In genomic region chr1:106656207-106656738, GRCm38 (mm10) we compare ENCODE assay signal across 23 mouse cellular contexts. TPM values are rescaled to one million over a fixed set of nuclear protein-coding genes. Genes with fewer than 3 reads are reported as not detected.
DNase-seq lines count a peak whose midpoint lies in the region; ATAC-seq lines count a peak whose summit lies in the region.
"Had no signal": no experiment of that assay in that cellular context is flagged by ENCODE, and none has a peak within 500 bp of the region (broad histone marks: within the 10 kb centered on the region; RNA-seq: fewer than 3 reads in every experiment).

No protein-coding gene starts in this region.

- no peak overlapping the region for H3K4me3 ChIP-seq in heart, embryonic 10.5 days
- H3K4me3 ChIP-seq in kidney, embryonic 15.5 days (replicated peaks): no peak overlapping the region
- H3K4me3 ChIP-seq in midbrain, embryonic 11.5 days (ENCODE audit: low read depth, low read length): no peak overlapping the region
- H3K4me3 ChIP-seq in midbrain, embryonic 13.5 days (replicated peaks): no peak overlapping the region
- H3K4me3 ChIP-seq: embryonic facial prominence, embryonic 10.5 days; embryonic facial prominence, embryonic 12.5 days; forebrain, embryonic 13.5 days; forebrain, embryonic 15.5 days had no signal

- no peaks in the 10 kb centered on the region for H3K9me3 ChIP-seq in heart, embryonic 10.5 days
- H3K9me3 ChIP-seq in kidney, embryonic 15.5 days (replicated peaks): no peaks in the 10 kb centered on the region
- no peaks in the 10 kb centered on the region for H3K9me3 ChIP-seq in midbrain, embryonic 11.5 days (ENCODE audit: control insufficient read depth, low read length)
- H3K9me3 ChIP-seq in midbrain, embryonic 13.5 days: no peaks in the 10 kb centered on the region
- H3K9me3 ChIP-seq: embryonic facial prominence, embryonic 10.5 days; embryonic facial prominence, embryonic 12.5 days; forebrain, embryonic 13.5 days; forebrain, embryonic 15.5 days; G1E had no signal

- 70% methylated on average over 5 of the region's 5 CpGs for WGBS in heart, embryonic 10.5 days
- 49% methylated on average over 5 of the region's 5 CpGs for WGBS in kidney, embryonic 15.5 days
- 77% methylated on average over 5 of the region's 5 CpGs for WGBS in midbrain, embryonic 11.5 days
- 71% methylated on average over 5 of the region's 5 CpGs for WGBS in midbrain, embryonic 13.5 days

- no peak for DNase-seq in heart, embryonic 10.5 days (ENCODE audit: low spot score)
- no peak for DNase-seq in heart, adult 11 months
- DNase-seq in kidney, postnatal 36 days: no peak
- peak; percentile 56 for DNase-seq in midbrain, embryonic 11.5 days (ENCODE audit: low spot score, missing footprints)
- DNase-seq: adrenal gland, adult 8-10 months; adrenal gland, postnatal 36 days; B cell, adult 2 months; cerebellum, adult 11-12 months; cerebellum, adult 2 months; cerebellum, adult 9-10 months; cerebellum, postnatal 10 days; cerebellum, postnatal 25 days had no signal

- peaks cover 26% of the 10 kb centered on the region for H3K4me1 ChIP-seq in heart, embryonic 10.5 days
- peaks cover 22% of the 10 kb centered on the region for H3K4me1 ChIP-seq in kidney, embryonic 15.5 days
- no peaks in the 10 kb centered on the region for H3K4me1 ChIP-seq in midbrain, embryonic 11.5 days (ENCODE audit: control insufficient read depth, insufficient read depth, low read length)
- peaks cover under 1% of the 10 kb centered on the region; the same call in 1 of the 2 replicates for H3K4me1 ChIP-seq in midbrain, embryonic 13.5 days (replicated peaks)
- H3K4me1 ChIP-seq: embryonic facial prominence, embryonic 12.5 days; forebrain, embryonic 15.5 days had no signal

- no peaks in the 10 kb centered on the region for H3K27me3 ChIP-seq in heart, embryonic 10.5 days (ENCODE audit: insufficient read depth, poor library complexity, severe bottlenecking)
- no peaks in the 10 kb centered on the region for H3K27me3 ChIP-seq in kidney, embryonic 15.5 days
- H3K27me3 ChIP-seq in midbrain, embryonic 11.5 days (ENCODE audit: control insufficient read depth, insufficient read depth, low read length): no peaks in the 10 kb centered on the region
- no peaks in the 10 kb centered on the region for H3K27me3 ChIP-seq in midbrain, embryonic 13.5 days
- H3K27me3 ChIP-seq: CH12.LX; embryonic facial prominence, embryonic 12.5 days; forebrain, embryonic 13.5 days; forebrain, embryonic 15.5 days; Patski had no signal

- no peaks in the 10 kb centered on the region for H3K36me3 ChIP-seq in heart, embryonic 10.5 days
- H3K36me3 ChIP-seq in kidney, embryonic 15.5 days: no peaks in the 10 kb centered on the region
- H3K36me3 ChIP-seq in midbrain, embryonic 11.5 days (ENCODE audit: control insufficient read depth, insufficient read depth, low read length): no peaks in the 10 kb centered on the region
- no peaks in the 10 kb centered on the region for H3K36me3 ChIP-seq in midbrain, embryonic 13.5 days
- H3K36me3 ChIP-seq: embryonic facial prominence, embryonic 10.5 days; embryonic facial prominence, embryonic 12.5 days; forebrain, embryonic 15.5 days; G1E had no signal

- peak; percentile 76 for ATAC-seq in kidney, embryonic 15.5 days (replicated peaks; ENCODE audit: low FRiP score)
- ATAC-seq in midbrain, embryonic 11.5 days (ENCODE audit: low FRiP score): no peak
- no peak for ATAC-seq in midbrain, embryonic 13.5 days
- ATAC-seq: activated CD4-positive, CD25-positive, alpha-beta regulatory T cell, adult 4 months; CD4-positive, CD25-positive, alpha-beta regulatory T cell, adult 4 months; forebrain, embryonic 13.5 days; forebrain, embryonic 15.5 days; Patski had no signal

- no peak overlapping the region for H3K9ac ChIP-seq in kidney, embryonic 15.5 days
- no peak overlapping the region for H3K9ac ChIP-seq in midbrain, embryonic 11.5 days (ENCODE audit: low read length)
- H3K9ac ChIP-seq in midbrain, embryonic 13.5 days (replicated peaks): no peak overlapping the region
- H3K9ac ChIP-seq: embryonic facial prominence, embryonic 12.5 days; forebrain, embryonic 13.5 days; forebrain, embryonic 15.5 days had no signal

- 0 out of 2 replicates have a peak overlapping the region, but pooled peaks have one; percentile 42 for H3K27ac ChIP-seq in heart, embryonic 10.5 days
- H3K27ac ChIP-seq in kidney, embryonic 15.5 days: 0 out of 2 replicates have a peak overlapping the region, but pooled peaks have one; percentile 0
- H3K27ac ChIP-seq in midbrain, embryonic 11.5 days (ENCODE audit: low read depth, low read length): no peak overlapping the region
- no peak overlapping the region for H3K27ac ChIP-seq in midbrain, embryonic 13.5 days
- H3K27ac ChIP-seq: embryonic facial prominence, embryonic 10.5 days; embryonic facial prominence, embryonic 12.5 days; forebrain, embryonic 13.5 days; forebrain, embryonic 15.5 days had no signal

- H3K4me2 ChIP-seq in kidney, embryonic 15.5 days: no peak overlapping the region
- H3K4me2 ChIP-seq in midbrain, embryonic 11.5 days: no peak overlapping the region
- no peak overlapping the region for H3K4me2 ChIP-seq in midbrain, embryonic 13.5 days (replicated peaks)
- H3K4me2 ChIP-seq: embryonic facial prominence, embryonic 12.5 days; forebrain, embryonic 13.5 days; forebrain, embryonic 15.5 days had no signal

RNA-seq across cellular contexts. Expression of gene Bcl2, which starts 57.8 kb away (rescaled TPM):
- polyA plus RNA-seq in heart, embryonic 10.5 days (2016; fragmentation: Nextera tagmentation; extraction: Ambion mirVana): 12.1 and 15.0 TPM in 2 replicates
- polyA plus RNA-seq in kidney, embryonic 15.5 days (2015; fragmentation: Nextera tagmentation; extraction: Ambion mirVana): 26.4 and 26.7 TPM in 2 replicates
- polyA plus RNA-seq in midbrain, embryonic 11.5 days (2014; fragmentation: Nextera tagmentation; extraction: Ambion mirVana): 5.7 and 6.2 TPM in 2 replicates
- 11.5 and 11.8 TPM in 2 replicates for polyA plus RNA-seq in midbrain, embryonic 13.5 days (2015; fragmentation: Nextera tagmentation; extraction: Ambion mirVana)

Comparison
In these comparisons a context has a peak if more than half of its experiments do, and no peak if none do; other contexts are left out.
1. H3K27ac ChIP-seq: peak in heart, embryonic 10.5 days (single experiment) and kidney, embryonic 15.5 days (single experiment); none in midbrain, embryonic 11.5 days (single experiment) and midbrain, embryonic 13.5 days (single experiment).